Mouse (Mus musculus) liver, embryonic 14.5 days (tissue): ENCODE data around the gene Alkbh4.

Experiments
- CTCF ChIP-seq: IDR thresholded peaks from 2 replicates; pipeline ENCODE4 v1.5.1; 2016; ENCODE audit warnings: antibody characterized with exemption, low read depth, control low read depth
- EP300 ChIP-seq: IDR thresholded peaks from 2 replicates; pipeline ENCODE4 v1.6.1; 2016; ENCODE audit warnings: antibody characterized with exemption, low read depth

- TF ChIP-seq CTCF (no peak), EP300 (no peak)
Observed at GRCm38 (mm10) chr5:136163807-136164474, 28.0 kb downstream of the Alkbh4 start.
